Mouse (Mus musculus): ENCODE measurements around the gene Dnm1. TPM values are rescaled to one million over a fixed set of nuclear protein-coding genes. Genes with fewer than 3 reads are reported as not detected.

Gene Dnm1
- polyA plus RNA-seq, 1 experiment = 10.7 TPM

GRCm38 (mm10) chr2:32380001-32380500 lies 26.9 kb upstream of the Dnm1 start:
- no peak for DNase-seq
- WGBS = 92% methylated on average over 7 of the region's 7 CpGs
- Histone ChIP-seq H3K4me1 (replicated peaks; ENCODE audit: control insufficient read depth, insufficient read depth, low read length) (peaks cover 16% of the 10 kb centered on the region), H3K27me3 (ENCODE audit: control insufficient read depth, insufficient read depth, low read length) (no peaks in the 10 kb centered on the region), H3K27ac (ENCODE audit: control insufficient read depth, insufficient read depth, low read length) (no peak overlapping the region), H3K36me3 (ENCODE audit: control insufficient read depth, insufficient read depth, low read length) (peaks cover 22% of the 10 kb centered on the region), H3K4me3 (ENCODE audit: control insufficient read depth, insufficient read depth, low read length) (no peak overlapping the region)
- no peak for TF ChIP-seq CTCF (IDR thresholded peaks at IDR 0.05; ENCODE audit: borderline replicate concordance, control insufficient read depth, extremely low read depth, insufficient read depth, low read length, poor library complexity)
- no peak for TF ChIP-seq POLR2A (IDR thresholded peaks at IDR 0.05; ENCODE audit: control insufficient read depth, extremely low read depth, insufficient read depth, low read length, poor library complexity)

- Histone ChIP-seq H3K27me3 (ENCODE audit: control insufficient read depth, insufficient read depth, low read length) (no peaks in the 10 kb centered on the region), H3K4me1 (replicated peaks; ENCODE audit: control insufficient read depth, insufficient read depth, low read length) (peaks cover 10% of the 10 kb centered on the region), H3K36me3 (ENCODE audit: control insufficient read depth, insufficient read depth, low read length) (peaks cover 39% of the 10 kb centered on the region), H3K4me3 (ENCODE audit: control insufficient read depth, insufficient read depth, low read length) (no peak overlapping the region), H3K27ac (ENCODE audit: control insufficient read depth, insufficient read depth, low read length) (no peak overlapping the region)
- DNase-seq = no peak
- TF ChIP-seq POLR2A (IDR thresholded peaks at IDR 0.05; ENCODE audit: control insufficient read depth, extremely low read depth, insufficient read depth, low read length, poor library complexity) (no peak), CTCF (IDR thresholded peaks at IDR 0.05; ENCODE audit: borderline replicate concordance, control insufficient read depth, extremely low read depth, insufficient read depth, low read length, poor library complexity) (no peak)
- WGBS = 96% methylated on average over 10 of the region's 10 CpGs
Measured at GRCm38 (mm10) chr2:32376963-32377362, 23.8 kb upstream of the Dnm1 start.

- Histone ChIP-seq H3K4me3 (ENCODE audit: control insufficient read depth, insufficient read depth, low read length) (no peak overlapping the region), H3K36me3 (ENCODE audit: control insufficient read depth, insufficient read depth, low read length) (peaks cover 48% of the 10 kb centered on the region), H3K27ac (ENCODE audit: control insufficient read depth, insufficient read depth, low read length) (no peak overlapping the region), H3K4me1 (replicated peaks; ENCODE audit: control insufficient read depth, insufficient read depth, low read length) (0 out of 2 replicates have a peak, but pooled peaks cover under 1% of the 10 kb centered on the region), H3K27me3 (ENCODE audit: control insufficient read depth, insufficient read depth, low read length) (no peaks in the 10 kb centered on the region)
- no peak for DNase-seq
- TF ChIP-seq POLR2A (IDR thresholded peaks at IDR 0.05; ENCODE audit: control insufficient read depth, extremely low read depth, insufficient read depth, low read length, poor library complexity) = no peak
- TF ChIP-seq CTCF (IDR thresholded peaks at IDR 0.05; ENCODE audit: borderline replicate concordance, control insufficient read depth, extremely low read depth, insufficient read depth, low read length, poor library complexity) = no peak
- WGBS = 96% methylated on average over 13 of the region's 13 CpGs
Measured at GRCm38 (mm10) chr2:32375317-32375940, 22.3 kb upstream of the Dnm1 start.

GRCm38 (mm10) chr2:32374191-32374590 lies 21.1 kb upstream of the Dnm1 start:
- 90% methylated on average over 10 of the region's 10 CpGs for WGBS
- H3K36me3 ChIP-seq (ENCODE audit: control insufficient read depth, insufficient read depth, low read length) = peaks cover 54% of the 10 kb centered on the region
- no peak overlapping the region for H3K27ac ChIP-seq (ENCODE audit: control insufficient read depth, insufficient read depth, low read length)
- H3K27me3 ChIP-seq (ENCODE audit: control insufficient read depth, insufficient read depth, low read length) = no peaks in the 10 kb centered on the region
- no peak overlapping the region for H3K4me3 ChIP-seq (ENCODE audit: control insufficient read depth, insufficient read depth, low read length)
- no peak for DNase-seq
- TF ChIP-seq CTCF (IDR thresholded peaks at IDR 0.05; ENCODE audit: borderline replicate concordance, control insufficient read depth, extremely low read depth, insufficient read depth, low read length, poor library complexity) (no peak), POLR2A (IDR thresholded peaks at IDR 0.05; ENCODE audit: control insufficient read depth, extremely low read depth, insufficient read depth, low read length, poor library complexity) (no peak)
- no peaks in the 10 kb centered on the region for H3K4me1 ChIP-seq (replicated peaks; ENCODE audit: control insufficient read depth, insufficient read depth, low read length)

GRCm38 (mm10) chr2:32367315-32367714 lies 14.2 kb upstream of the Dnm1 start:
- Histone ChIP-seq H3K27me3 (ENCODE audit: control insufficient read depth, insufficient read depth, low read length) (no peaks in the 10 kb centered on the region), H3K27ac (ENCODE audit: control insufficient read depth, insufficient read depth, low read length) (no peak overlapping the region), H3K4me3 (ENCODE audit: control insufficient read depth, insufficient read depth, low read length) (no peak overlapping the region), H3K36me3 (ENCODE audit: control insufficient read depth, insufficient read depth, low read length) (peaks cover 18% of the 10 kb centered on the region), H3K4me1 (replicated peaks; ENCODE audit: control insufficient read depth, insufficient read depth, low read length) (peaks cover 6% of the 10 kb centered on the region)
- DNase-seq = no peak
- TF ChIP-seq CTCF (IDR thresholded peaks at IDR 0.05; ENCODE audit: borderline replicate concordance, control insufficient read depth, extremely low read depth, insufficient read depth, low read length, poor library complexity) (no peak), POLR2A (IDR thresholded peaks at IDR 0.05; ENCODE audit: control insufficient read depth, extremely low read depth, insufficient read depth, low read length, poor library complexity) (no peak)
- WGBS = 97% methylated on average over 5 of the region's 5 CpGs

GRCm38 (mm10) chr2:32364121-32364520 lies 11.0 kb upstream of the Dnm1 start:
- H3K36me3 ChIP-seq (ENCODE audit: control insufficient read depth, insufficient read depth, low read length) = no peaks in the 10 kb centered on the region; the same call in none of the 2 replicates
- H3K4me1 ChIP-seq (replicated peaks; ENCODE audit: control insufficient read depth, insufficient read depth, low read length) = peaks cover 13% of the 10 kb centered on the region
- no peak for DNase-seq
- no peaks in the 10 kb centered on the region; the same call in 1 of the 2 replicates for H3K27me3 ChIP-seq (ENCODE audit: control insufficient read depth, insufficient read depth, low read length)
- H3K4me3 ChIP-seq (ENCODE audit: control insufficient read depth, insufficient read depth, low read length) = no peak overlapping the region
- WGBS = 95% methylated on average over 8 of the region's 8 CpGs
- TF ChIP-seq CTCF (IDR thresholded peaks at IDR 0.05; ENCODE audit: borderline replicate concordance, control insufficient read depth, extremely low read depth, insufficient read depth, low read length, poor library complexity) (no peak), POLR2A (IDR thresholded peaks at IDR 0.05; ENCODE audit: control insufficient read depth, extremely low read depth, insufficient read depth, low read length, poor library complexity) (no peak)
- no peak overlapping the region for H3K27ac ChIP-seq (ENCODE audit: control insufficient read depth, insufficient read depth, low read length)

Data from thymus, adult 2 months (tissue).